Mouse (Mus musculus) midbrain, postnatal 0 days (tissue): ENCODE results near the gene Ppp1r10. TPM values are rescaled to one million over a fixed set of nuclear protein-coding genes. Genes with fewer than 3 reads are reported as not detected.

Source experiments
- ATAC-seq: fragments of 200-750 bp; cut with Nextera tagmentation; 2 replicates; pipeline ENCODE4 v1.8.0; 2017; ENCODE audit warnings: moderate number of reproducible peaks, mild to moderate bottlenecking, moderate TSS enrichment, moderate library complexity; ENCODE audit not compliant: low FRiP score
- DNase-seq: peaks from one replicate; pipeline ENCODE4 v3.0.0-alpha.2; 2015; ENCODE audit warnings: low spot score
- H3K27ac ChIP-seq: fragments of 300-500 bp; sonication (generic); 2 replicates; pipeline ENCODE4 v1.5.1; 2014; ENCODE audit warnings: low read depth, mild to moderate bottlenecking, low read length, mixed read lengths
- H3K27me3 ChIP-seq: fragments of 300-500 bp; sonication (generic); 2 replicates; pipeline ENCODE4 v1.6.1; 2014; ENCODE audit warnings: low read length, control low read depth, mixed read lengths; ENCODE audit not compliant: insufficient read depth
- H3K36me3 ChIP-seq: fragments of 300-500 bp; sonication (generic); 2 replicates; pipeline ENCODE4 v1.6.1; 2014; ENCODE audit warnings: low read length, control low read depth, mixed read lengths; ENCODE audit not compliant: insufficient read depth
- H3K4me1 ChIP-seq: fragments of 300-500 bp; sonication (generic); 2 replicates; pipeline ENCODE4 v1.6.1; 2014; ENCODE audit warnings: mild to moderate bottlenecking, control low read depth, antibody characterized with exemption, low read length, mixed read lengths; ENCODE audit not compliant: insufficient read depth
- H3K4me2 ChIP-seq: fragments of 300-500 bp; sonication (generic); 2 replicates; pipeline ENCODE4 v1.6.1; 2014; ENCODE audit warnings: low read depth, mild to moderate bottlenecking, low read length, mixed read lengths; ENCODE audit not compliant: poor library complexity, severe bottlenecking
- H3K4me3 ChIP-seq: fragments of 300-500 bp; sonication (generic); 2 replicates; pipeline ENCODE4 v1.5.1; 2014; ENCODE audit warnings: low read depth, mild to moderate bottlenecking, low read length, moderate library complexity
- H3K9ac ChIP-seq: fragments of 300-500 bp; sonication (generic); replicated peaks from 2 replicates; pipeline ENCODE4 v1.6.1; 2014; ENCODE audit warnings: mild to moderate bottlenecking, low read length, moderate library complexity, mixed read lengths; ENCODE audit not compliant: poor library complexity, severe bottlenecking
- H3K9me3 ChIP-seq: fragments of 300-500 bp; sonication (generic); 2 replicates; pipeline ENCODE4 v1.6.1; 2016; ENCODE audit warnings: low read length, control low read depth
- CTCF ChIP-seq: IDR thresholded peaks from 2 replicates; pipeline ENCODE4 v1.5.1; 2016; ENCODE audit warnings: antibody characterized with exemption, mild to moderate bottlenecking
- WGBS: fragments of 180-500 bp; shearing (Covaris S2); extraction: QIAGEN DNeasy Blood & Tissue Kit; methylation state at CpG from one replicate; pipeline ENCODE4 v1.1.7; 2014; 5-methylcytosine and 5-hydroxymethylcytosine counted together
- polyA plus RNA-seq: library from polyadenylated mRNA; unstranded; fragments of >200 nt; fragmentation: Nextera tagmentation; extraction: Ambion mirVana; gene quantifications from 2 replicates; pipeline ENCODE4 v1.2.1, GENCODE M21; 2015
- total RNA-seq: library from RNA; depleted of rRNA; stranded (reverse); fragments of >200 nt; gene quantifications from 2 replicates; pipeline ENCODE4 v1.2.3, GENCODE M21; 2014

Gene Ppp1r10
- total and polyA plus RNA-seq, 2 experiments from 2014 or later, result 24.8 to 39.3 TPM

GRCm38 (mm10) chr17:35882924-35883323 lies 33.3 kb upstream of the Ppp1r10 start:
- TF ChIP-seq CTCF, result no peak
- Histone ChIP-seq H3K27ac (no peak overlapping the region), H3K9ac (no peak overlapping the region), H3K4me3 (no peak overlapping the region), H3K36me3 (peaks cover 57% of the 10 kb centered on the region), H3K4me1 (peaks cover 3% of the 10 kb centered on the region; the same call in 1 of the 2 replicates), H3K4me2 (no peak overlapping the region), H3K9me3 (no peaks in the 10 kb centered on the region), H3K27me3 (no peaks in the 10 kb centered on the region)
- ATAC-seq (no peak), DNase-seq (no peak)
- 95% methylated on average over 17 of the region's 17 CpGs for WGBS

- Histone ChIP-seq H3K27me3 (no peaks in the 10 kb centered on the region), H3K4me2 (no peak overlapping the region), H3K9ac (no peak overlapping the region), H3K36me3 (peaks cover 65% of the 10 kb centered on the region), H3K27ac (no peak overlapping the region), H3K4me3 (no peak overlapping the region), H3K9me3 (no peaks in the 10 kb centered on the region), H3K4me1 (peaks cover 3% of the 10 kb centered on the region; the same call in 1 of the 2 replicates)
- no peak for TF ChIP-seq CTCF
- no peak for DNase-seq
- whole genome bisulfite sequencing, result 98% methylated on average over 14 of the region's 14 CpGs
- ATAC-seq, result no peak
These were observed 32.5 kb upstream of the Ppp1r10 start for GRCm38 (mm10) chr17:35883777-35884176.

GRCm38 (mm10) chr17:35887725-35888124 lies 28.5 kb upstream of the Ppp1r10 start:
- H3K27me3 ChIP-seq, result no peaks in the 10 kb centered on the region
- H3K4me2 ChIP-seq, result no peak overlapping the region
- no peak overlapping the region for H3K27ac ChIP-seq
- DNase-seq (no peak), ATAC-seq (no peak)
- 76% methylated on average over 14 of the region's 17 CpGs for WGBS
- no peak overlapping the region for H3K4me3 ChIP-seq
- no peak for TF ChIP-seq CTCF
- H3K4me1 ChIP-seq, result no peaks in the 10 kb centered on the region
- H3K9me3 ChIP-seq, result no peaks in the 10 kb centered on the region
- no peak overlapping the region for H3K9ac ChIP-seq
- H3K36me3 ChIP-seq, result peaks cover 80% of the 10 kb centered on the region

GRCm38 (mm10) chr17:35896781-35897643 lies 19.2 kb upstream of the Ppp1r10 start, which contains the start of gene 2310061I04Rik:
Gene 2310061I04Rik (minus strand): TSS chr17:35897431.
- H3K27ac ChIP-seq, result peak within 1 kb of the TSS; percentile 94
- TF ChIP-seq CTCF, result no peak
- H3K36me3 ChIP-seq, result peaks cover 39% of the 10 kb centered on the region
- DNase-seq, result peak; percentile 96
- 0 out of 2 replicates have a peak, but pooled peaks cover 3% of the 10 kb centered on the region for H3K4me1 ChIP-seq
- no peaks in the 10 kb centered on the region for H3K9me3 ChIP-seq
- peak within 1 kb of the TSS; percentile 98 for H3K4me2 ChIP-seq
- ATAC-seq, result peak; percentile 92
- WGBS, result under 1% methylated on average over 60 of the region's 86 CpGs
- no peaks in the 10 kb centered on the region for H3K27me3 ChIP-seq
- H3K9ac ChIP-seq, result peak within 1 kb of the TSS; percentile 90
- peak within 1 kb of the TSS; percentile 85 for H3K4me3 ChIP-seq

GRCm38 (mm10) chr17:35897644-35898573 lies 18.3 kb upstream of the Ppp1r10 start:
- peak; percentile 38 for ATAC-seq
- 49% methylated on average over 23 of the region's 23 CpGs for WGBS
- TF ChIP-seq CTCF, result no peak
- Histone ChIP-seq H3K36me3 (peaks cover 40% of the 10 kb centered on the region), H3K4me1 (0 out of 2 replicates have a peak, but pooled peaks cover 3% of the 10 kb centered on the region), H3K27me3 (no peaks in the 10 kb centered on the region), H3K9ac (peak overlapping the region; percentile 90), H3K4me3 (peak overlapping the region; percentile 85; the same call in 1 of the 2 replicates), H3K4me2 (peak overlapping the region; percentile 98), H3K9me3 (no peaks in the 10 kb centered on the region), H3K27ac (peak overlapping the region; percentile 94)
- DNase-seq, result no peak
